Mouse (Mus musculus): ENCODE results near the gene Hoxa1.

DNA sequence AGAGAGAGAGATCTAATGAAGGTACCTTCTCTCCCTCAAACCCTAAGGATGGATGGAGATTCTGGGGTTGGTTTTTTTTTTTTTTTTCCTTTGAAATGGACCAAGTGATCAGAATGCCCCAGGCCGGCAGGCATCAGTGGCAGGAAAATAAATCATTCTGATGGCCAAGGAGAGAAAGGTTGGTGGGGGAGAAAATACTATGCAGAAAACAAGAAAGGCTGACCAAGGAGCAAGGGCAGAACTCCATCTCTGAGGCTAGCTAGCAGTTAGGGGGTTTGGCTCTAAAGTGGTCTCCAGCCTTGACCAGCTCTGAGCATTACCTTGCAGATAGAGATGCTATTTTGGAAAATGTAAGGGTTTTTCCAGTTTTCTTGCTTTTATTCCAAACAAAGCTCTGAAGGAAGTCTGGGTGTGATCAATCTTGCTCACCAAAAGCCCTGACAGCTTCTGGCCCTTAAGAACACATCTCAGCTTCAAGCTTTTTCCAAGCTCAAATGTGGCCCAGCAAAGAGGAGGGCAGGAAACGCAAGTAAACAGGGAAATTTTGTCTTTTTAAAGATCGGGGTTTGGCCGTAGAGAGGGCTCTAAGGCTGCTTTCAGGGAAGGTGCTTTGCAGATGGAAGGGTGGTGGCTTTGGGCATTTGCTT, 8.4 kb upstream of the Hoxa1 start:
- TF ChIP-seq POLR2A (IDR thresholded peaks at IDR 0.05; ENCODE audit: insufficient read length, low read depth), result no peak
- TF ChIP-seq TCF12 (IDR thresholded peaks at IDR 0.05; ENCODE audit: insufficient read depth, poor library complexity, severe bottlenecking), result no peak
- TF ChIP-seq MAX (IDR thresholded peaks at IDR 0.05; ENCODE audit: low read depth), result no peak
- no peak for TF ChIP-seq POLR2AphosphoS2 (IDR thresholded peaks at IDR 0.05; ENCODE audit: insufficient read length, low read depth)
- TF ChIP-seq MYOD1 (IDR thresholded peaks at IDR 0.05; ENCODE audit: control insufficient read depth in 1 of 3, insufficient read length in 2 of 3, low read depth in 2 of 3), result no peak
- TF ChIP-seq SRF (IDR thresholded peaks at IDR 0.05; ENCODE audit: control insufficient read depth, insufficient read length, low read depth), result no peak
- TF ChIP-seq TCF3 (IDR thresholded peaks at IDR 0.05; ENCODE audit: insufficient read length, low read depth), result no peak
- TF ChIP-seq MYOG (IDR thresholded peaks at IDR 0.05; ENCODE audit: control insufficient read depth in 1 of 3, insufficient read depth in 1 of 3, insufficient read length in 2 of 3, low read depth in 2 of 3), result no peak
- no peak for TF ChIP-seq USF1 (IDR thresholded peaks at IDR 0.05; ENCODE audit: low read depth)
